Mouse (Mus musculus): Measurements from ENCODE around the gene A530032D15Rik.
"Not testable (repeated sequence)": the region's sequence is repeated elsewhere in the genome, so short reads cannot be mapped to it uniquely, and the experiment has no call there.

DNA sequence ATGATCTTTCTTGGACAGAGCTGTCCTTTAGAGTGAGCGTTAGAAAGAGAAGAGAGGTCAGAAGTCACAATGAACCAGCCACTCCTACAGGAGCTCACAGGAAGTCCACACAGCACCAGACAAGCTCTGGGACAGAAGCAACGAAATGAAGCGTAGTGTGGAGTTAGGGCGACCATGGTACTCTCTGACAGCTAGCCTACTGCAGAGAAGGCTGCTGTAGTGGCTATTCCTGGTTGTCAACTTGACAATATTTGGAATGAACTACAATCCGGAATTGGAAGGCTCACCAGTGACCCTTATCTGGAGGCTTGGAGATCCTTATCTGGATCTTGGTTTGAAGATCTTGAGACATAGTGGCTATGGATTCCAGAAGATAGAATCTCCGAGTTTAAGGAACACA, 3.6 kb downstream of the A530032D15Rik start:
- TF ChIP-seq CTCF (IDR thresholded peaks at IDR 0.05; ENCODE audit: low read depth, low read length); POLR2A (IDR thresholded peaks at IDR 0.05; ENCODE audit: extremely low read depth, insufficient read depth, low read length): not testable (repeated sequence)

Measured in liver, adult 2 months (tissue).